Mouse (Mus musculus) erythroblast, embryonic 14.5 days (primary cell): Measurements from ENCODE around the gene Arhgap31. TPM values are rescaled to one million over a fixed set of nuclear protein-coding genes. Genes with fewer than 3 reads are reported as not detected.

Source experiments
- H3K27me3 ChIP-seq: 2 replicates; pipeline ENCODE4 v1.6.1; 2012; ENCODE audit warnings: inconsistent platforms; ENCODE audit not compliant: control insufficient read depth
- H3K36me3 ChIP-seq: 2 replicates; pipeline ENCODE4 v1.6.1; 2012; ENCODE audit warnings: mild to moderate bottlenecking, inconsistent platforms; ENCODE audit not compliant: control insufficient read depth
- H3K4me1 ChIP-seq: 2 replicates; pipeline ENCODE4 v1.6.1; 2012; ENCODE audit warnings: inconsistent platforms; ENCODE audit not compliant: control insufficient read depth
- H3K4me3 ChIP-seq: replicated peaks from 2 replicates; pipeline ENCODE3; 2012; ENCODE audit warnings: moderate library complexity, mild to moderate bottlenecking, inconsistent platforms
- H3K9me3 ChIP-seq: 2 replicates; pipeline ENCODE4 v1.6.1; 2012; ENCODE audit warnings: low read length, inconsistent platforms, mixed read lengths; ENCODE audit not compliant: control insufficient read depth
- GATA1 ChIP-seq: IDR thresholded peaks from 2 replicates; pipeline ENCODE4 v1.6.1; 2012; ENCODE audit warnings: low read length, inconsistent platforms, mixed read lengths
- TAL1 ChIP-seq: IDR thresholded peaks from 3 replicates; pipeline ENCODE4 v1.6.1; 2012; ENCODE audit warnings: low read length, inconsistent platforms, mixed read lengths
- polyA plus RNA-seq: library from polyadenylated mRNA; stranded (reverse); fragments of >175 nt; gene quantifications from 2 replicates; pipeline ENCODE4 v1.2.3, GENCODE M21; 2012

The Arhgap31 gene
- polyA plus RNA-seq, 1 experiment, result 0.01 TPM

- Histone ChIP-seq H3K4me3 (no peak overlapping the region), H3K4me1 (no peaks in the 10 kb centered on the region), H3K27me3 (no peaks in the 10 kb centered on the region), H3K36me3 (no peaks in the 10 kb centered on the region), H3K9me3 (peaks cover 15% of the 10 kb centered on the region)
- TF ChIP-seq GATA1, result no peak
- no peak for TF ChIP-seq TAL1
Measured at GRCm38 (mm10) chr16:38609092-38609491, 104.0 kb downstream of the Arhgap31 start.

- H3K4me3 ChIP-seq, result no peak overlapping the region
- no peak for TF ChIP-seq TAL1
- no peak for TF ChIP-seq GATA1
- H3K36me3 ChIP-seq, result no peaks in the 10 kb centered on the region
- H3K9me3 ChIP-seq, result peaks cover 15% of the 10 kb centered on the region
- H3K4me1 ChIP-seq, result no peaks in the 10 kb centered on the region
- no peaks in the 10 kb centered on the region for H3K27me3 ChIP-seq
Measured at GRCm38 (mm10) chr16:38608687-38609086, 104.4 kb downstream of the Arhgap31 start.

DNA sequence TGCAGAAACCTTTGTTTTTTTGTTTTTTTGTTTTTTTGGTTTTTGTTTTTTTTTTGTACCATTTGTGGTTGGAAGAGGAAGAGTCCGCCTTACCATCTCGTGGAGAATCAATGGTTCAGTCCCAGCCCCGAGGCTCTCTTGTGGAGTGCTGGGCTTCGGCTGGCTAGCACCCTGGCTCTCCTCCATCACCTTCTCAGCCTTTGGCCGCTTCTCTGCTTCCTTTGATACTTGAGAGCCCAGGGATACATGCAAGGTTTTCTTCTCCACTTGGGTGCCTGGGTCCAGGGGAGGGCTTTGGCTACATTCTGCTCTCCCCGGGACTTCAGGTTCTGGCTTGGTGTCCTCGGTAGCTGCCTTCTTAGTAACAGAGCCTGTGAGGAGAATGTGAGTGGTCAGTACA is 106.6 kb downstream of the Arhgap31 start:
- TF ChIP-seq TAL1 (no peak), GATA1 (no peak)
- H3K9me3 ChIP-seq, result peaks cover 15% of the 10 kb centered on the region
- no peaks in the 10 kb centered on the region for H3K4me1 ChIP-seq
- no peak overlapping the region for H3K4me3 ChIP-seq
- H3K27me3 ChIP-seq, result no peaks in the 10 kb centered on the region
- no peaks in the 10 kb centered on the region for H3K36me3 ChIP-seq

GRCm38 (mm10) chr16:38602989-38603804 is 109.9 kb downstream of the Arhgap31 start:
- Histone ChIP-seq H3K9me3 (no peaks in the 10 kb centered on the region), H3K4me3 (no peak overlapping the region), H3K4me1 (no peaks in the 10 kb centered on the region), H3K36me3 (no peaks in the 10 kb centered on the region), H3K27me3 (no peaks in the 10 kb centered on the region)
- no peak for TF ChIP-seq TAL1
- no peak for TF ChIP-seq GATA1

DNA sequence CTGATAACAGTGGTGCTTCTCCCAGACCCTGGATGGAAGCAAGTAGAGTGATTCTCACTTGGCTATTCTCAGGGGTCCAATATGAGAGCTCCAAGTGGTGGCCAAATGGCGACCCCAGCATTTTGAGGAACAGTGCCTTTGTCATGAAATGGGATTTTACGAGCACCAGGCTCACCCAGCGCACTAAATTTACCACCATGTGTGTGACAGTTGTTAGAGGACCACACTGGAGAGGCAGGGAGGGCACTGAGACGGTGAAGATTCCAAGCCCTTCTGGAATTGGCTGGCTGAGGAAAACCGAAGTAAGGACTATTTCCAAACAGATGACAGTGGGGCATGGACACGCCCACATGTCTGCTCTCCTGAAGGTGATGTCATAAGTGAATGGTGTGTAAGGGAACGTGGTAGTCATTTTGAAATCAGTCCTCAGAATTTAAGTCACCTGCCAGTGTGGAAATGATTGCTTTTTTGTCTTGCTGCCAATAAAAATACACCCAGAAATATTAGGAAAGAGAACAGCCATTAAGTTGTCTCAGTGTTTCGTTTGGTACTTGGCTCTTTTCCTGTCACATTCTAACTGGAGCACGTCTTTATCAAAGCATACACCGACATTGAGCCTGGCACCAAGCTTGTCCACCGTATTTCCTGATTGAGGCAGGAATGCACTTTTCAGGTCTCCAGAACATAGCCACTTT is 113.9 kb downstream of the Arhgap31 start:
- TF ChIP-seq GATA1 (no peak), TAL1 (no peak)
- Histone ChIP-seq H3K9me3 (no peaks in the 10 kb centered on the region), H3K36me3 (no peaks in the 10 kb centered on the region), H3K4me3 (no peak overlapping the region), H3K4me1 (no peaks in the 10 kb centered on the region), H3K27me3 (no peaks in the 10 kb centered on the region)

- H3K9me3 ChIP-seq, result no peaks in the 10 kb centered on the region
- no peaks in the 10 kb centered on the region for H3K4me1 ChIP-seq
- H3K4me3 ChIP-seq, result no peak overlapping the region
- peaks cover 19% of the 10 kb centered on the region for H3K36me3 ChIP-seq
- TF ChIP-seq TAL1 (no peak), GATA1 (no peak)
- no peaks in the 10 kb centered on the region for H3K27me3 ChIP-seq
Measured at GRCm38 (mm10) chr16:38596651-38597050, 116.4 kb downstream of the Arhgap31 start.

DNA sequence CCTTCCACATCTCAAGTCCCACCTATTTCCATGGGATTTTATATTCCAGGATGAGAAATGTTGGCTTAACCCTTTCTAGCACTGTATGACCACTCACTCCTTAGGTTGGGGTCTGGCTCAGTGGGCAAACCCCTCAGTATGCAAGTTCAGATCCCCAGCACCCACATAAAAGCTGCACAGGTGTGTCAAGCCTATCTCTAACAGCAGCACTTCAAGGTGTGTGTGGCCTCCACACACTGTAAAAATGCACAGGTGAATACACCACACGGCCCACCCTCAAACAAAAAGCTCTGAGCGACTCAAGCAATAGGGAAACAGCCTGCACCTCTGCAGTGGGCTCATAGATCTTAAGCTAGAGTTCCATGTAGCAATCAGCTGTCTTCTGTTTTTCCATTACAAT is 117.0 kb downstream of the Arhgap31 start:
- TF ChIP-seq TAL1, result no peak
- no peak for TF ChIP-seq GATA1
- peaks cover 24% of the 10 kb centered on the region for H3K36me3 ChIP-seq
- H3K4me1 ChIP-seq, result no peaks in the 10 kb centered on the region
- no peaks in the 10 kb centered on the region for H3K9me3 ChIP-seq
- no peaks in the 10 kb centered on the region for H3K27me3 ChIP-seq
- no peak overlapping the region for H3K4me3 ChIP-seq

GRCm38 (mm10) chr16:38594435-38594834 is 118.6 kb downstream of the Arhgap31 start:
- TF ChIP-seq TAL1 (no peak), GATA1 (no peak)
- H3K9me3 ChIP-seq, result no peaks in the 10 kb centered on the region
- no peaks in the 10 kb centered on the region for H3K4me1 ChIP-seq
- H3K4me3 ChIP-seq, result no peak overlapping the region
- no peaks in the 10 kb centered on the region for H3K27me3 ChIP-seq
- H3K36me3 ChIP-seq, result peaks cover 29% of the 10 kb centered on the region

GRCm38 (mm10) chr16:38592946-38593345 is 120.1 kb downstream of the Arhgap31 start:
- Histone ChIP-seq H3K9me3 (no peaks in the 10 kb centered on the region), H3K36me3 (peaks cover 43% of the 10 kb centered on the region)
- TF ChIP-seq TAL1 (no peak), GATA1 (no peak)

More at GRCm38 (mm10) chr16:38592946-38593345, 120.1 kb downstream of the Arhgap31 start:
- Histone ChIP-seq H3K27me3 (no peaks in the 10 kb centered on the region), H3K4me3 (no peak overlapping the region), H3K4me1 (no peaks in the 10 kb centered on the region)
